Mouse (Mus musculus) limb, embryonic 13.5 days (tissue): Measurements from ENCODE around the gene Atf7ip. TPM values are rescaled to one million over a fixed set of nuclear protein-coding genes. Genes with fewer than 3 reads are reported as not detected.

Experiments
- polyA plus RNA-seq: library from polyadenylated mRNA; unstranded; fragments of >200 nt; fragmentation: Nextera tagmentation; extraction: Ambion mirVana; gene quantifications from 2 replicates; pipeline ENCODE4 v1.2.1, GENCODE M21; 2015

Gene Atf7ip
- polyA plus RNA-seq, 1 experiment from 2014 or later, result 40.4 TPM

Other genes starting within 250 kb of the Atf7ip start
- gene Gm8994, start 178.6 kb upstream of the Atf7ip start, polyA plus RNA-seq, result 0.15 TPM in 1 of 2 replicates, not detected in the other
- not detected in 2 replicates for gene E330021D16Rik, start 90.6 kb upstream of the Atf7ip start, polyA plus RNA-seq
- gene Plbd1, start 155.8 kb downstream of the Atf7ip start, polyA plus RNA-seq, result 3.0 and 3.8 TPM in 2 replicates